Mouse (Mus musculus): ENCODE results near the gene Gtf2a1. TPM values are rescaled to one million over a fixed set of nuclear protein-coding genes. Genes with fewer than 3 reads are reported as not detected.
"Not testable (repeated sequence)": the region's sequence is repeated elsewhere in the genome, so short reads cannot be mapped to it uniquely, and the experiment has no call there.

Gene Gtf2a1
- polyA plus RNA-seq, 1 experiment: 3.8 TPM

DNA sequence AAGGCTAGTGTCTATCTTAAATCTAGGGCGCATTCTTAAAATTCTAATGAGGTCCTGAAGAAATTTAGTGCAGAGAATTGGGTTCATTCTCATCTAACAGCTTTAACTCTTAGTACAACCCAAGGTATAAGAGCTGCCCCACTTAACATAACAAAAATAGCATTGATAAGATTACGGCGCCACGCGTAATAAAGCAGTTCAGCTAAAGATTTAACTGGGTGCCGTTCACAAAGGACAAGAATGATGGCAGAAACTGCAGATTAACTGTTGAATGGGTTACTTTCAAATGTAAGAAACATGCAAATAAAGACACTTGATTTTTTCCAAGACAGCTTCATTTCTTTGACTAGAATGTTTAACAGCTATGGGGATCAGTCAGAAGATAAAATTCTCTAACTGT, 6.9 kb downstream of the Gtf2a1 start:
- Histone ChIP-seq H3K27me3 (replicated peaks) (no peaks in the 10 kb centered on the region), H3K4me3 (replicated peaks) (no peak overlapping the region), H3K4me1 (peaks cover 72% of the 10 kb centered on the region), H3K9me3 (no peaks in the 10 kb centered on the region), H3K36me3 (replicated peaks; ENCODE audit: low read length) (peaks cover 79% of the 10 kb centered on the region)
- no peak for TF ChIP-seq GATA1 (IDR thresholded peaks at IDR 0.05; ENCODE audit: borderline replicate concordance, low read length)
- TF ChIP-seq FLI1 (IDR thresholded peaks at IDR 0.05; ENCODE audit: low read length): no peak

DNA sequence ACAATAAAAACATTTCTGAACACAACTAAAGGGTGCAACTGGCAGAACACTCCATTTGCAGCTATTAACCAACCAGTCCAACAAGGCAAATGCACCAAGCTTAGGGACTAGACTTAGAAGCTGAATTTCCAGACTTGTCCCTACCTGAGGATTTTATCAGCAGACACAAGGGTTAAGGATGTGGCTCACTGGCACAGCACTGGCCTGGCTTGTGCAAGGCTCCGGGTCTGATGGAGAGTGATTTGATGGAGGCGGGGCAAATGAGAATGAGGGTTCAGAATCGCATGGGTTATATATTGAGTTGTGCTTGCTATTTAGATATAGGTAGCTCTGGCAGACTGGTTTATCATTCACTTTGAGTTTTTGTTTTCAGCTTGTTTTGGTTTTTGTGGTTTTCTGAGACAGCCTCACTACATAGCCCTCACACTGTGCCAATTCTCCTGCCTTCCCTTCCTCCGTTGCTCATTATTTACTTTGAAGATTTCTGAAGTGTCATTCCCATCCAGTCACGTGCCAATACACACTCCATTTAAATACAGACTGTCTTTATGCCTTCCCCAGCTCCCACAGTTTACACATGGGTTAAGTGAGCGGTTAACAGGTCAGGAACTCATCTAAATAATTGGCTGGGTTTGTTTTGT, 7.8 kb downstream of the Gtf2a1 start:
- H3K4me3 ChIP-seq (replicated peaks): peak overlapping the region; percentile 18
- H3K9me3 ChIP-seq: no peaks in the 10 kb centered on the region
- H3K27me3 ChIP-seq (replicated peaks): no peaks in the 10 kb centered on the region
- peaks cover 76% of the 10 kb centered on the region for H3K4me1 ChIP-seq
- TF ChIP-seq FLI1 (IDR thresholded peaks at IDR 0.05; ENCODE audit: low read length) (no peak), GATA1 (IDR thresholded peaks at IDR 0.05; ENCODE audit: borderline replicate concordance, low read length) (no peak)
- H3K36me3 ChIP-seq (replicated peaks; ENCODE audit: low read length): peaks cover 87% of the 10 kb centered on the region

DNA sequence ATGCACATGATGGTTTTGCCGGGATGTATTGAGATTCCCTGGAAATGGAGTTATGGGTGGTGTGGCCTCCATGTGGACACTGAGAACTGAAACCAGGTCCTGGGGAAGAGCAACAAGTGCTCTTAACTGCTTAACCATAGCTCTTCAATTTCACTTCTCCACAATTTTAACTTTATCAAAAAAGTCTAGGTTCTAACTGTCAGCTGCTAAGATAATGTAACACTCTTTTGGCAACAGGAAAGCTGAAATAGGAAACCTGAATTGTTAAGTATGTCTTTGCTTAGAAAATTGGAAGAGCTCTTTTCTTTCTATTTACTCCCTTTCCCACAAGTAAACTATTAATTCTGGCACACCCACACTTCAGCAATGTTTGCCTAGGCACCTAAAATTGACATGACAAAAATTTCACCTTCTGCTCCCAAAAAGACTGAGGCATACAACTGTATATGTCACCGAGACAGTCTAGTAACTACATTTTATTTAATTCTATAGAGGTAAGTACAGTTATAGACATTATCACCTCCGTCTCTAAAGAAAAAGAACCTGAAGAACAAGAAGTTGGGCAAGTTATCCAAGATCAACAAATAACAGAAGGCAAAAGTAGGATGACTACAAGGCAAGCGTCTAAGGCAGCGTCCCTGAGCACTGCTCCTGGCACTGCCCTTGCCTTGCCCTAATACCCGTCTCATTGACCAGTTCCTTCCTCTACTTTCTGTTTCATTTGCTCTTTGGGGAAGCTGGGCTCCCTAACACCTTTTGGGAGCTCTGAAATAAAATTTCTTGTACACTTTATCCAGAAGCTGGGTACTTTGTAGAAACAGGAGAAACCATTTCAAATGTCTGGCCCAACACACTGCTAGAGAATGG, 8.8 kb downstream of the Gtf2a1 start:
- H3K27me3 ChIP-seq (replicated peaks): no peaks in the 10 kb centered on the region
- TF ChIP-seq GATA1 (IDR thresholded peaks at IDR 0.05; ENCODE audit: borderline replicate concordance, low read length) (no peak), FLI1 (IDR thresholded peaks at IDR 0.05; ENCODE audit: low read length) (no peak)
- H3K4me1 ChIP-seq: peaks cover 68% of the 10 kb centered on the region
- peak overlapping the region; percentile 87 for H3K4me3 ChIP-seq (replicated peaks)
- H3K9me3 ChIP-seq: no peaks in the 10 kb centered on the region
- peaks cover 93% of the 10 kb centered on the region for H3K36me3 ChIP-seq (replicated peaks; ENCODE audit: low read length)

DNA sequence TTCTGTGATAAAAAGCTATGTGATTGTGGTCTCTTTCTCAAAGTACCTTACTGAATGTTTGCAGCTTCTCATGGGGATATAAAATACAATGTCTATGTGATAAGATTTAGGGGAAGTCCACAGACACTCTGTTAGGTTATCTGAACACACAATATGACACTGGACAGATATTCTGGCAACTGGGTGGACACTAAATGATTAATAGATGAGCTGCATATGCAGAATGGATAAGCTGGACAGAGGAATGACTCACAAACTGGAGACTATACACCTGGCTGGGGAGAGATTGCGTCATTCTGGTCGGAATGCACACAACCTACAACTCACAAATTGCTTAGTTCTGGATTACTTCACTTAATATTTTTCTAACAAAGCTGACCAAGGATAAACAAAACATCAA, 10.6 kb downstream of the Gtf2a1 start:
- Histone ChIP-seq H3K4me1 (peaks cover 54% of the 10 kb centered on the region), H3K27me3 (replicated peaks) (no peaks in the 10 kb centered on the region), H3K4me3 (replicated peaks) (no peak overlapping the region), H3K9me3 (no peaks in the 10 kb centered on the region), H3K36me3 (replicated peaks; ENCODE audit: low read length) (peaks cover 95% of the 10 kb centered on the region)
- TF ChIP-seq GATA1 (IDR thresholded peaks at IDR 0.05; ENCODE audit: borderline replicate concordance, low read length) (no peak), FLI1 (IDR thresholded peaks at IDR 0.05; ENCODE audit: low read length) (no peak)

DNA sequence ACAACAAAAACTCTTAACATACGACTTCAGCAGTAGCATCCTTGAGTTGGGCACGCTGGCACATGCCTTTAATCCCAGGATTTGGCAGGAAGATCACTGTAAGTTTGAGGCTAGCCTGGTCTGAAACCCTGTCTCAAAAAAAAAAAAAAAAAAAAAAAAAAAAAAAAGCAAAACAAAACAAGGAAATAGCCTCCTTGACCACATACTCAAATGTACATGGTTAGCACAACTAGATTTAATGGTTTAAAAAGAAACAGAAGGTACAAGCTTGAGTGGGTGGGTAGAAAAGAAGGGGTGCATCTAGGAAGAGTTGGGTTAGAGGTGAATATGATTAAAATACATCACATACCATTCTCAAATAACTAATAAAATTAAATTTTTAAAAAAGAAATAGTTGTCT, 18.6 kb downstream of the Gtf2a1 start:
- TF ChIP-seq FLI1 (IDR thresholded peaks at IDR 0.05; ENCODE audit: low read length): no peak
- TF ChIP-seq GATA1 (IDR thresholded peaks at IDR 0.05; ENCODE audit: borderline replicate concordance, low read length): no peak
- Histone ChIP-seq H3K36me3 (replicated peaks; ENCODE audit: low read length) (peaks cover 97% of the 10 kb centered on the region), H3K27me3 (replicated peaks) (no peaks in the 10 kb centered on the region), H3K4me1 (0 out of 2 replicates have a peak, but pooled peaks cover 3% of the 10 kb centered on the region), H3K9me3 (no peaks in the 10 kb centered on the region), H3K4me3 (replicated peaks) (no peak overlapping the region)

DNA sequence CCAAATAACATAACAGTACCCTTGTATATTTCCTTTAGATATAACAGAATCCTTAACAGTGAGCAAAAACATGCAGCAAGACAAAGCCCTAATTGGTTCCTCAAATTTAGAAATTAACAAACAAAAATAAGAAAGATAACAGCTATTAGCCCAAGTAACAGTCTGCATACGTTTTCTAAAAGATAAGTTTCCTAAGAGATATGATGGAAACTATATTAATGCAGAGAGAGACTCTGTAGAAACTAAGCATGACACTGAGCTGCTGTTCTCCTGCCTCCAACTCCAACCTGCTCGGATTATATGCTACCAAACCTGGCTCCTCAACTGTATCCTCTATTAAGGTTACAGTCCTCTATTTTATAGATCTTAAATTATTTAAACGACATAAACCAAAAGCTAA, 21.0 kb downstream of the Gtf2a1 start:
- Histone ChIP-seq H3K9me3 (no peaks in the 10 kb centered on the region), H3K4me1 (peaks cover 6% of the 10 kb centered on the region; the same call in 1 of the 2 replicates), H3K27me3 (replicated peaks) (no peaks in the 10 kb centered on the region), H3K4me3 (replicated peaks) (no peak overlapping the region), H3K36me3 (replicated peaks; ENCODE audit: low read length) (peaks cover 96% of the 10 kb centered on the region)
- no peak for TF ChIP-seq GATA1 (IDR thresholded peaks at IDR 0.05; ENCODE audit: borderline replicate concordance, low read length)
- no peak for TF ChIP-seq FLI1 (IDR thresholded peaks at IDR 0.05; ENCODE audit: low read length)

DNA sequence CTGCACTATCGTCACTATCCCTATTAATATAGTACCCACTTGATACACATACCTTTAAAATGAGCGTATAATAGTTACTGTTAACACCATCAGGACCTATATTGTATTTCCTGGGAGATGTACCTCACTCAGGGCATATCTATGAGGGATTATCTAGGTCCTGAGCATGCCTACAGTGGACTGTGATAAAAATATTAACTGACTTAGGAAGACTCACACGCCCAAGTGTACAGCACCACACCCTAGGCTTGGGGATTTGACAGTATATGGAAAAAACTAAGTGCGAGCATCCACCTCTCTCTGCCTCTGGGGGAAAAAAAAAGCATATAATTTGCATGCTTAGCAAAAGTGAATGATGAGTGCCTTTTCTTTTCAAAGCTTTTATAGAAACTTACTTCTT, 23.1 kb downstream of the Gtf2a1 start:
- Histone ChIP-seq H3K9me3 (no peaks in the 10 kb centered on the region), H3K36me3 (replicated peaks; ENCODE audit: low read length) (peaks cover 96% of the 10 kb centered on the region), H3K4me1 (peaks cover 6% of the 10 kb centered on the region; the same call in 1 of the 2 replicates), H3K4me3 (replicated peaks) (no peak overlapping the region), H3K27me3 (replicated peaks) (no peaks in the 10 kb centered on the region)
- no peak for TF ChIP-seq GATA1 (IDR thresholded peaks at IDR 0.05; ENCODE audit: borderline replicate concordance, low read length)
- no peak for TF ChIP-seq FLI1 (IDR thresholded peaks at IDR 0.05; ENCODE audit: low read length)

DNA sequence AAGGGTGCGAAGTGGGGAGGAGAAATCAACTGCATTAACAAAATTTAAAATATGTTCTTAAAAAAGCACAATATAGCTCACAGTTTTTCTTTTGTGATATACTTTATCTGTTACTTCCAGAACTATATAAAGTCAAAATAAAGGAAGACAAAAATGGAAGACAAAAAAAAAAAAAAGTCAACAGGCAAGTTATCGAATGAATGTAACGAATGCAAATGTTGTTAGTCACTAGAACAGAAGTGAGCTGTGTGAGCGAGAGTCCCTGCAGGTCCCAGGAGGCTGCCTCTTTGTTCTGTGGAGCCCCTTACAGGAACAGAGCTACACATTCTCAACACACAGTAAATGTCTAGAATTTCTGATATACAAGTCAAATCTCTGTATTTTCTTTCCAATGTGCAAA, 32.1 kb downstream of the Gtf2a1 start:
- not testable (repeated sequence) for H3K4me1 ChIP-seq; H3K4me3 ChIP-seq (replicated peaks); H3K9me3 ChIP-seq; H3K27me3 ChIP-seq (replicated peaks)
- H3K36me3 ChIP-seq (replicated peaks; ENCODE audit: low read length): peaks cover 62% of the 10 kb centered on the region

DNA sequence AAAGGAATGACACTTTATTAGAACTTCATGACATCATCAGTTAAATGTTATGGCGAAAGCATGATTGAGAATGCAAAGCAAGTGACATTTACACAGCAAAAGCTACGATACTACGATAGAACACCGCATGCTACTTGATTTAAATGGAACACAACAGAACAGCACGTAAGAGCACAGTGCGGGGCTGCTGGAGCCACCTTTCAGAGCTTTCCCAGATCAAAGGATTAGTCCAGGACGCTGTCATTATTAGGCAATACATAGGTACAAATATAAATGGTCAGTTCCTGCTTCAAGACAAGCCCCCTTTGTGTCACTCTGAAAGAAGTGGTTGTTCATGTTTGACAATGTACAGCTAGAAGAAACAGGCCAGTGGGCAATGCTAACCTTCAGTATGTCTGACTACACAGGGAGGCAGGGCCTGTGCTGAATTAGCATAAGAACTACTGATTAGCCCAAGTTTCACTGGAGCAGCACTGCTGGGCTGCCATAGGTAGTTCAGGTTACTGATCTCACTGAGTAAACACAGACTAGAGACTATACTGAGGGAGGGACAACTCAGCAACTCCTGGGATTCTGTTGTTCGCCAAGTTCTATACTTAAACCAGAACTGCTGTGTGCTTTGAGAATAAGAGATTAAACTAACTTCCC, 32.8 kb downstream of the Gtf2a1 start:
- H3K4me3 ChIP-seq (replicated peaks); H3K9me3 ChIP-seq; H3K27me3 ChIP-seq (replicated peaks); H3K4me1 ChIP-seq: not testable (repeated sequence)
- H3K36me3 ChIP-seq (replicated peaks; ENCODE audit: low read length): peaks cover 57% of the 10 kb centered on the region

Data from megakaryocyte, embryonic 14.5 days (primary cell).